Mouse (Mus musculus) MEL (cell line): ENCODE data around the gene Vps52. TPM values are rescaled to one million over a fixed set of nuclear protein-coding genes. Genes with fewer than 3 reads are reported as not detected.
A peak's percentile ranks its signal among the peaks of the same experiment; 100 is the strongest.

Experiments used
- DNase-seq: peaks from one replicate; pipeline ENCODE4 v3.0.0; 2011; ENCODE audit warnings: low read depth, low spot score
- H3K27ac ChIP-seq: 2 replicates; pipeline ENCODE4 v1.5.1; 2012; ENCODE audit warnings: low read depth, mild to moderate bottlenecking, control low read depth, low read length, moderate library complexity; ENCODE audit not compliant: control insufficient read depth
- H3K27me3 ChIP-seq, 2 experiments: fragments of 150-350 bp in 1 of 2; sonication (generic) in 1 of 2; 2 replicates each; pipeline ENCODE4 v1.6.1; 2012; ENCODE audit warnings: low read length in 2 of 2, mild to moderate bottlenecking in 2 of 2, improper control_type of control experiment in 1 of 2, moderate library complexity in 1 of 2; ENCODE audit not compliant: insufficient read depth in 2 of 2, control insufficient read depth in 1 of 2
- H3K36me3 ChIP-seq, 2 experiments: 2 replicates each; pipeline ENCODE4 v1.6.1; 2012 to 2014; ENCODE audit warnings: low read length in 2 of 2, improper control_type of control experiment in 1 of 2, inconsistent platforms in 1 of 2, mild to moderate bottlenecking in 1 of 2; ENCODE audit not compliant: insufficient read depth in 2 of 2, control insufficient read depth in 1 of 2
- H3K4me1 ChIP-seq, 2 experiments: fragments of 150-350 bp in 1 of 2; sonication (generic) in 1 of 2; 2 replicates each; pipeline ENCODE4 v1.6.1; 2012; ENCODE audit warnings: low read length in 2 of 2, improper control_type of control experiment in 1 of 2, mild to moderate bottlenecking in 1 of 2; ENCODE audit not compliant: insufficient read depth in 2 of 2, control insufficient read depth in 1 of 2
- H3K4me3 ChIP-seq, 2 experiments: fragments of 150-350 bp in 1 of 2; sonication (generic) in 1 of 2; 2 replicates each; pipeline ENCODE4 v1.5.1; 2012; ENCODE audit warnings: low read depth in 2 of 2, low read length in 2 of 2, mild to moderate bottlenecking in 2 of 2, moderate library complexity in 2 of 2, control low read depth in 1 of 2, improper control_type of control experiment in 1 of 2; ENCODE audit not compliant: control insufficient read depth in 1 of 2, insufficient read depth in 1 of 2
- H3K79me2 ChIP-seq: 2 replicates; pipeline ENCODE4 v1.6.1; 2012; ENCODE audit warnings: mild to moderate bottlenecking, low read length, moderate library complexity; ENCODE audit not compliant: control insufficient read depth, poor library complexity, insufficient read depth
- H3K9ac ChIP-seq: 2 replicates; pipeline ENCODE4 v1.6.1; 2012; ENCODE audit warnings: low read depth, mild to moderate bottlenecking, control low read depth, low read length, moderate library complexity; ENCODE audit not compliant: control insufficient read depth, poor library complexity, severe bottlenecking
- H3K9me3 ChIP-seq: fragments of 150-350 bp; sonication (generic); replicated peaks from 2 replicates; pipeline ENCODE4 v1.6.1; 2012; ENCODE audit warnings: mild to moderate bottlenecking, low read length, improper control_type of control experiment, moderate library complexity; ENCODE audit not compliant: insufficient read depth
- CHD1 ChIP-seq: IDR thresholded peaks from 2 replicates; pipeline ENCODE4 v1.6.1; 2012; ENCODE audit warnings: low read depth, mild to moderate bottlenecking, inconsistent platforms, low read length, improper control_type of control experiment
- CHD2 ChIP-seq: IDR thresholded peaks from 2 replicates; pipeline ENCODE4 v1.6.1; 2011; ENCODE audit warnings: low read length, improper control_type of control experiment
- E2F4 ChIP-seq: IDR thresholded peaks from 2 replicates; pipeline ENCODE4 v1.6.1; 2011; ENCODE audit warnings: low read depth, low read length, improper control_type of control experiment, borderline replicate concordance
- ELF1 ChIP-seq: IDR thresholded peaks from 2 replicates; pipeline ENCODE4 v1.6.1; 2014; ENCODE audit warnings: low read depth, mild to moderate bottlenecking, inconsistent platforms, low read length, improper control_type of control experiment, moderate library complexity
- ETS1 ChIP-seq: IDR thresholded peaks from 2 replicates; pipeline ENCODE4 v1.6.1; 2012; ENCODE audit warnings: low read depth, mild to moderate bottlenecking, inconsistent platforms, low read length, improper control_type of control experiment, moderate library complexity
- GATA1 ChIP-seq: IDR thresholded peaks from 2 replicates; pipeline ENCODE4 v1.6.1; 2011; ENCODE audit warnings: low read depth, low read length, improper control_type of control experiment
- JUND ChIP-seq: IDR thresholded peaks from 2 replicates; pipeline ENCODE4 v1.6.1; 2011; ENCODE audit warnings: low read depth, mild to moderate bottlenecking, improper control_type of control experiment, low read length
- MAFK ChIP-seq: IDR thresholded peaks from 2 replicates; pipeline ENCODE4 v1.6.1; 2011; ENCODE audit warnings: low read depth, mild to moderate bottlenecking, low read length, improper control_type of control experiment, borderline replicate concordance
- MAX ChIP-seq: IDR thresholded peaks from 2 replicates; pipeline ENCODE4 v1.6.1; 2011; ENCODE audit warnings: low read length, improper control_type of control experiment
- MAZ ChIP-seq: IDR thresholded peaks from 2 replicates; pipeline ENCODE4 v1.6.1; 2012; ENCODE audit warnings: low read depth, mild to moderate bottlenecking, inconsistent platforms, low read length, improper control_type of control experiment
- MXI1 ChIP-seq: IDR thresholded peaks from 2 replicates; pipeline ENCODE4 v1.6.1; 2011; ENCODE audit warnings: mild to moderate bottlenecking, low read depth, low read length, improper control_type of control experiment
- MYB ChIP-seq: IDR thresholded peaks from 2 replicates; pipeline ENCODE4 v1.6.1; 2011; ENCODE audit warnings: mild to moderate bottlenecking, low read depth, low read length, improper control_type of control experiment
- MYC ChIP-seq: IDR thresholded peaks from 2 replicates; pipeline ENCODE4 v1.6.1; 2011; ENCODE audit warnings: low read depth, mild to moderate bottlenecking, low read length, improper control_type of control experiment, moderate library complexity
- NELFE ChIP-seq: IDR thresholded peaks from 2 replicates; pipeline ENCODE4 v1.6.1; 2011; ENCODE audit warnings: low read depth, low read length, improper control_type of control experiment
- NRF1 ChIP-seq: IDR thresholded peaks from 2 replicates; pipeline ENCODE4 v1.6.1; 2014; ENCODE audit warnings: low read depth, mild to moderate bottlenecking, inconsistent platforms, low read length, improper control_type of control experiment, moderate library complexity; ENCODE audit not compliant: poor library complexity, insufficient read depth, severe bottlenecking
- POLR2A ChIP-seq, 2 experiments: IDR thresholded peaks; 2 replicates each; pipeline ENCODE4 v1.6.1; 2011 to 2012; ENCODE audit warnings: low read length in 2 of 2, mild to moderate bottlenecking in 2 of 2, control low read depth in 1 of 2, improper control_type of control experiment in 1 of 2, low read depth in 1 of 2, moderate library complexity in 1 of 2; ENCODE audit not compliant: control insufficient read depth in 1 of 2, insufficient read depth in 1 of 2, poor library complexity in 1 of 2
- POLR2AphosphoS2 ChIP-seq: IDR thresholded peaks from 2 replicates; pipeline ENCODE4 v1.6.1; 2011; ENCODE audit warnings: low read length, improper control_type of control experiment
- RCOR1 ChIP-seq: IDR thresholded peaks from 2 replicates; pipeline ENCODE4 v1.6.1; 2012; ENCODE audit warnings: low read depth, mild to moderate bottlenecking, inconsistent platforms, low read length, improper control_type of control experiment
- SIN3A ChIP-seq: IDR thresholded peaks from 2 replicates; pipeline ENCODE4 v1.6.1; 2012; ENCODE audit warnings: low read length, improper control_type of control experiment, inconsistent platforms
- TCF12 ChIP-seq: IDR thresholded peaks from 2 replicates; pipeline ENCODE4 v1.6.1; 2014; ENCODE audit warnings: low read depth, mild to moderate bottlenecking, inconsistent platforms, low read length, improper control_type of control experiment, moderate library complexity
- USF1 ChIP-seq: IDR thresholded peaks from 2 replicates; pipeline ENCODE4 v1.6.1; 2014; ENCODE audit warnings: low read depth, mild to moderate bottlenecking, inconsistent platforms, low read length, improper control_type of control experiment, moderate library complexity
- USF2 ChIP-seq, 2 experiments: IDR thresholded peaks; 2 replicates each; pipeline ENCODE4 v1.6.1; 2011 to 2012; ENCODE audit warnings: improper control_type of control experiment in 2 of 2, low read length in 2 of 2, borderline replicate concordance in 1 of 2, inconsistent platforms in 1 of 2, low read depth in 1 of 2, mild to moderate bottlenecking in 1 of 2; ENCODE audit not compliant: insufficient read depth in 1 of 2
- ZKSCAN1 ChIP-seq: IDR thresholded peaks from 2 replicates; pipeline ENCODE4 v1.6.1; 2012; ENCODE audit warnings: low read depth, mild to moderate bottlenecking, inconsistent platforms, low read length, improper control_type of control experiment, moderate library complexity
- ZMIZ1 ChIP-seq: IDR thresholded peaks from 2 replicates; pipeline ENCODE4 v1.6.1; 2012; ENCODE audit warnings: low read depth, mild to moderate bottlenecking, inconsistent platforms, low read length, improper control_type of control experiment, moderate library complexity
- ZNF384 ChIP-seq: IDR thresholded peaks from 2 replicates; pipeline ENCODE4 v1.6.1; 2012; ENCODE audit warnings: low read depth, mild to moderate bottlenecking, inconsistent platforms, low read length, improper control_type of control experiment
- polyA plus RNA-seq, 2 experiments: library from polyadenylated mRNA; stranded (reverse) in 1 of 2; unstranded in 1 of 2; fragments of >175 nt in 1 of 2; fragments of >200 nt in 1 of 2; gene quantifications; 2 replicates each; pipeline versions ENCODE4 v1.2.1 to v1.2.4; 2012; ENCODE audit warnings: low replicate concordance in 2 of 2, low read depth in 1 of 2; ENCODE audit not compliant: insufficient read length in 2 of 2, insufficient read depth in 1 of 2, missing spikeins in 1 of 2
- total RNA-seq: library from RNA; depleted of rRNA; stranded (reverse); fragments of 300-350 nt; gene quantifications from 2 replicates; pipeline ENCODE4 v1.2.3, GENCODE M21; 2012

Vps52 gene
- total and polyA plus RNA-seq, 3 experiments = 23.6 to 40.7 TPM; not detected in 1

DNA sequence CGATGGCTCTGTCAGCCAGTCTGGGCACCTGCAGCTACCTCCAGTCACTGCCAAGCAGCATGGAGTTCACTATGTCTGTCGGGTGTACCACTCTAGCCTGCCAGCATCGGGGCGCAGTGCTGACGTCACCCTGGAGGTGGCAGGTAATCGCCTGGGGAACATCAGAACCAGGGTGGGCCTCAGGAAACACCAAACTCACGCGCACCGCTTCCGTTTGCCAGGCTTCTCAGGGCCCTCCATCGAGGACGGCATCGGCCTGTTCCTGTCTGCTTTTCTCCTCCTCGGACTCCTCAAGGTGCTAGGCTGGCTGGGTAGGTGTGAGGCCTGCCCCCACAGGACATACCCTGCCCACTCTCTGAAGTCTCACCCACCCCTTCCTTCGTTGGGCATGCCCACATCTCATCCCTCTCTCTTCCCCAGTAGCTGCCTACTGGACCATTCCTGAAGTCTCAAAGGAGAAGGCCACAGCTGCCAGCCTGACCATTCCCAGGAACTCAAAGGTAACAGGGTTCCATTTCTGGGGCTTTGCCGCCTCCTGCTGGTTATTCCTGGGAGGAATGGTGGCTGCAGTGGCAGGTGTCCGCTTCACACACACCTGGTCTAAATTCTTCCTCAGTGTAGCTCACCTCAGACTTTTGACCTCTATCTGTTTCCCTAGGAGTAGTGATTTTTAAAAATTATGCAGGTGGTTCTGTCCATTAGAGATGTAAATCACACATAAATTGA, 29.2 kb upstream of the Vps52 start (continued):
- TF ChIP-seq RCOR1 (no peak), MAZ (no peak), ZNF384 (no peak), USF2 (IDR thresholded peaks at IDR 0.05; ENCODE audit: borderline replicate concordance in 1 of 2, insufficient read depth in 1 of 2, low read depth in 1 of 2, low read length in 2 of 2) (no peak), MXI1 (no peak), POLR2A (IDR thresholded peaks at IDR 0.05; ENCODE audit: control insufficient read depth in 1 of 2, insufficient read depth in 1 of 2, low read depth in 1 of 2, low read length in 2 of 2, poor library complexity in 1 of 2) (peak in 1 of 2 experiments; percentile 23; a peak in 1 of 4 replicates), GATA1 (no peak)

DNA sequence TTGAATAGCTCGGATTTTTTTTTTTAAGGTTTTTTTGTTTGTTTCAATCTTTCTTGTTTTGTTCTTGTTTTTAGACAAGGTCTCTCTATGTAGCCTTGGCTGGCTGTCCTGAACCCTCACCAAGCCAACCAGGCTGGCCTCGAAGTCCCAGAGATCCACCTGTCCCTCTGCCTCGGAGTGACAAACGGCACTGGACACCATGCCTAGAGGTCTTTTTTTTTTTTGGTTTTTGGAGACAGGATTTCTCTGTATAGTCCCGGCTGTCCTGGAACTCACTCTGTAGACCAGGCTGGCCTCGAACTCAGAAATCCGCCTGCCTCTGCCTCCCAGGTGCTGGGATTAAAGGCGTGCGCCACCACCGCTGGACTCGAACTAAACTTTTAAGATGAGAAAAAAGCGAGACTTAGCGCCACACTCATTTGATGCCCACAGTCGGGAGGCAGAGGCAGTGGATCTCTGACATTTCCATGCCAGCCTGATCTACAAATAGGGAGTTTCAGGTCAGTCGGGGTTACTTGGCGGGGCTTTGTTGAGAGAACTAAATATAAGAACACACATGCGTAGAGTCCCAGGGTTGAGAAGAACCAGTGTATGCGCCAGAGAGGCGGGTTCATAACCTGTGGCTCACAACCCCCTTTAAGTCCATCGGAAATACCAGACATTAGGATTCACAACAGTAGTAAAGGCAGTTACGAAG, 27.2 kb upstream of the Vps52 start:
- DNase-seq = no peak
- Histone ChIP-seq H3K36me3 (peaks cover 0 to 8% of the 10 kb centered on the region in 2 experiments; a peak in 2 of 4 replicates), H3K27me3 (no peaks in the 10 kb centered on the region), H3K27ac (peak overlapping the region; percentile 56), H3K4me1 (peaks cover 2 to 24% of the 10 kb centered on the region in 2 experiments), H3K79me2 (peaks cover 24% of the 10 kb centered on the region), H3K9ac (peak overlapping the region; percentile 75), H3K9me3 (no peaks in the 10 kb centered on the region), H3K4me3 (peak overlapping the region; percentile 74 to 78)
- TF ChIP-seq ZMIZ1 (0 out of 2 replicates have a peak, but pooled peaks have one; percentile 7), JUND (no peak)

DNA sequence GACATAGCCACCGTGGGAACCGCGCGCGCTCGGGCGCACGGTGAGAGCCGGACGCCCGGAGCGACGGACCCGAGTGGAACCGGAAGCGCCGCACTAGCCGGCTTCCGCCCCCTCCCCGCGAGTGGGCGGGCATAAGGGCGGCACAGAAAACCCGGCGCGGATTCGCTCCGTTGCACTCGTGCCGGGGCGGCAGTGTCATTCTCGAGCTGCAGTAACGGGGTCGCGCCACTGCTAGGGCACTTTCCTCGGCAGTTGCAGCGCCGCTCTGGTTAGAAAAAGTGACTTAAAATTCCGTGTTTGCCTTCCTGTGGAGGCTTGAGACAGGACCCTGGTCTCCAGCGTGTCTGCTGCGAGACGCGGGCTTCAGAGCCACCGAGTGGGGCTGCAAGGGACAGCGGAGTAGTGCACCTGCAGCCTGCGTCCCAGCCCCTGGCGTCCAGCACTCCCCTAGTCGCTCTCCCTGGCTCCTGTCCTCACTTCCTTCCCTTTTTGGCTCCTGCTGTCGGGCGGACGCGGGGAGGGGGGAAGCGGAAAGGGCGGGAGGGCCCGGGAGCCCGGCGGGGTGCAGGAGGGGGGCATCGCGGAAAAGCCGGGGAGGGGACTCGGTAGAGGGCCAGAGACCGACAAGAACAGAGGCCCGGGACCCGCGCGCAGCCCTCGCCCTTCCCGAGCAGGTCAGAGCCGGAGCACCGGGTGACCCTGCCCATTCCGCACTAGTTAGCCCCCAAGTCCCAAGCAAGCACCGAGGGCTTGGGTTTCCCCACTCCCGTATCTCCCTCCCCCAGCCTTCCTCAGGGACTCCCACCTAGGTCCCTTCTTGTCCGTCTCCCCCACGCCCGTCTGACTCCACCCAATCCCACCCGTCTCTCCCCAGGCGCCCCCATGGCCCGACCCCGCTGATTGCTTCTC, 26.0 kb upstream of the Vps52 start, which contains the start of gene Rgl2:
TSS of gene Rgl2 (plus strand) at position 173 of the 909 bp plus-strand sequence.
- H3K36me3 ChIP-seq = peaks cover 0 to 3% of the 10 kb centered on the region in 2 experiments; a peak in 2 of 4 replicates
- peaks cover 24% of the 10 kb centered on the region for H3K79me2 ChIP-seq
- TF ChIP-seq MAFK = no peak
- TF ChIP-seq POLR2AphosphoS2 = peak; percentile 87
- TF ChIP-seq ZNF384 = no peak
- TF ChIP-seq ZKSCAN1 = no peak
- TF ChIP-seq MYB = no peak
- TF ChIP-seq MYC = no peak
- TF ChIP-seq ETS1 = peak; percentile 59; the same call in 1 of the 2 replicates
- no peak for TF ChIP-seq USF1
- peak; percentile 100 for TF ChIP-seq MAZ
- TF ChIP-seq MAX = peak; percentile 55; the same call in 1 of the 2 replicates
- peak; percentile 67 for TF ChIP-seq TCF12
- TF ChIP-seq E2F4 = no peak
- TF ChIP-seq ELF1 = peak; percentile 81
- peak; percentile 49 for TF ChIP-seq NELFE
- no peak for TF ChIP-seq NRF1
- 0 out of 2 replicates have a peak, but pooled peaks have one; percentile 6 for TF ChIP-seq CHD1
- no peak for TF ChIP-seq CHD2
- peak; percentile 97 for TF ChIP-seq SIN3A

More for the DNA sequence above, 26.0 kb upstream of the Vps52 start, which contains the start of gene Rgl2:
- Histone ChIP-seq H3K27ac (peak within 1 kb of the TSS; percentile 98), H3K4me1 (peaks cover 0 to 13% of the 10 kb centered on the region in 2 experiments; a peak in 2 of 4 replicates), H3K27me3 (no peaks in the 10 kb centered on the region), H3K9me3 (no peaks in the 10 kb centered on the region), H3K9ac (peak within 1 kb of the TSS; percentile 93), H3K4me3 (peak within 1 kb of the TSS; percentile 74 to 78)
- peak; percentile 95 for DNase-seq
